ENCODE assay signal across 12 mouse cellular contexts in the genomic region with DNA sequence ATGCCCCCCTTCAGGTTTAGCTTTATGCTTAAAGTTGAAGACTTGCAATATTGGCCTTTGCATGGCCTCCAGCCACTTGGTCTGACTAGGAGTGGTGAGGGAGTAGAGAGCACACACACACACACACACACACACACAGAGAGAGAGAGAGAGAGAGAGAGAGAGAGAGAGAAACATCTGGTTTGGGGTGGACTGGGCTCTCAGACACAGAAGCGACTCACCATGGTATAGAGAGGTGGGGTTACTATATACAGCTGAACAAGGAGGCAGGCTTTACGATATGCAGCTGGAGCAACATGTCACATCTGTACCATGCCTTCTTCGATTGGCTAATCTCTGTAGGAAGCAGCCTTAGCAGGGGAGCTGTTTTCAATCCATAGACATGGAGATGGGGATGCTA. TPM values are rescaled to one million over a fixed set of nuclear protein-coding genes. Genes with fewer than 3 reads are reported as not detected.
DNase-seq lines count a peak whose midpoint lies in the region; ATAC-seq lines count a peak whose summit lies in the region.
"Had no signal": no experiment of that assay in that cellular context is flagged by ENCODE, and none has a peak within 500 bp of the region (broad histone marks: within the 10 kb centered on the region; RNA-seq: fewer than 3 reads in every experiment).

No protein-coding gene starts in this region.

- 61% methylated on average over 3 of the region's 3 CpGs for WGBS in heart, embryonic 13.5 days
- 61% methylated on average over 3 of the region's 3 CpGs for WGBS in midbrain, embryonic 12.5 days
- WGBS in midbrain, embryonic 14.5 days, result 58% methylated on average over 3 of the region's 3 CpGs
- WGBS in embryonic facial prominence, embryonic 14.5 days, result 36% methylated on average over 3 of the region's 3 CpGs

- no peak overlapping the region for H3K4me3 ChIP-seq in heart, embryonic 13.5 days
- H3K4me3 ChIP-seq in midbrain, embryonic 12.5 days, result no peak overlapping the region
- no peak overlapping the region for H3K4me3 ChIP-seq in midbrain, embryonic 14.5 days (replicated peaks; ENCODE audit: low read depth, low read length)
- no peak overlapping the region for H3K4me3 ChIP-seq in embryonic facial prominence, embryonic 14.5 days (ENCODE audit: low read depth, low read length)

- peaks cover 13% of the 10 kb centered on the region for H3K36me3 ChIP-seq in heart, embryonic 13.5 days
- no peaks in the 10 kb centered on the region for H3K36me3 ChIP-seq in midbrain, embryonic 12.5 days
- no peaks in the 10 kb centered on the region for H3K36me3 ChIP-seq in midbrain, embryonic 14.5 days (ENCODE audit: control insufficient read depth, insufficient read depth, low read length)
- 0 out of 2 replicates have a peak, but pooled peaks cover 6% of the 10 kb centered on the region for H3K36me3 ChIP-seq in embryonic facial prominence, embryonic 14.5 days (ENCODE audit: control insufficient read depth, insufficient read depth, low read length)

- intact Hi-C loops in heart, postnatal 14 days (cut with DNase I), result no loop called here

- no peak overlapping the region for H3K27ac ChIP-seq in heart, embryonic 13.5 days (replicated peaks)
- H3K27ac ChIP-seq in midbrain, embryonic 12.5 days (replicated peaks), result 0 out of 2 replicates have a peak overlapping the region, but pooled peaks have one; percentile 46
- no peak overlapping the region for H3K27ac ChIP-seq in midbrain, embryonic 14.5 days (replicated peaks; ENCODE audit: low read depth, low read length)
- H3K27ac ChIP-seq in embryonic facial prominence, embryonic 14.5 days (replicated peaks; ENCODE audit: low read depth, low read length), result 0 out of 2 replicates have a peak overlapping the region, but pooled peaks have one; percentile 21
- H3K27ac ChIP-seq: embryonic facial prominence, embryonic 15.5 days had no signal

- H3K9ac ChIP-seq in heart, embryonic 13.5 days, result no peak overlapping the region
- no peak overlapping the region for H3K9ac ChIP-seq in midbrain, embryonic 12.5 days (replicated peaks)
- no peak overlapping the region for H3K9ac ChIP-seq in midbrain, embryonic 14.5 days (replicated peaks; ENCODE audit: low read length)
- no peak overlapping the region for H3K9ac ChIP-seq in embryonic facial prominence, embryonic 14.5 days (ENCODE audit: low read depth, low read length)
- H3K9ac ChIP-seq: embryonic facial prominence, embryonic 15.5 days had no signal

- H3K4me1 ChIP-seq in heart, embryonic 13.5 days, result peaks cover 14% of the 10 kb centered on the region
- H3K4me1 ChIP-seq in midbrain, embryonic 12.5 days, result peaks cover 18% of the 10 kb centered on the region
- peaks cover 10% of the 10 kb centered on the region; the same call in 1 of the 2 replicates for H3K4me1 ChIP-seq in midbrain, embryonic 14.5 days (ENCODE audit: control insufficient read depth, insufficient read depth, low read length)
- H3K4me1 ChIP-seq in embryonic facial prominence, embryonic 14.5 days (ENCODE audit: control insufficient read depth, insufficient read depth, low read length), result peaks cover 12% of the 10 kb centered on the region

- H3K27me3 ChIP-seq in heart, embryonic 13.5 days (replicated peaks), result peaks cover 15% of the 10 kb centered on the region
- peaks cover 35% of the 10 kb centered on the region for H3K27me3 ChIP-seq in midbrain, embryonic 12.5 days
- H3K27me3 ChIP-seq in midbrain, embryonic 14.5 days (ENCODE audit: control insufficient read depth, insufficient read depth, low read length), result peaks cover 9% of the 10 kb centered on the region
- no peaks in the 10 kb centered on the region for H3K27me3 ChIP-seq in embryonic facial prominence, embryonic 14.5 days (replicated peaks; ENCODE audit: control insufficient read depth, insufficient read depth, low read length)

- DNase-seq in heart, postnatal 14 days, result no peak
- DNase-seq in midbrain, embryonic 14.5 days, result no peak
- no peak for DNase-seq in embryonic facial prominence, embryonic 14.5 days (ENCODE audit: low spot score)
- peak; percentile 25 for DNase-seq in naive thymus-derived CD4-positive, alpha-beta T cell, adult 2 months (ENCODE audit: low read depth)
- DNase-seq in cerebellum, adult 18-20 months, result no peak
- no peak for DNase-seq in embryo, embryonic 10.5 days (ENCODE audit: low spot score)
- DNase-seq: right cerebral cortex, postnatal 25 days had no signal

- no peak for ATAC-seq in heart, embryonic 13.5 days (ENCODE audit: extremely low read depth, insufficient number of reproducible peaks, low FRiP score, low TSS enrichment)
- peak; percentile 13; the same call in 1 of the 2 replicates for ATAC-seq in midbrain, embryonic 12.5 days (ENCODE audit: low FRiP score, low read depth)
- ATAC-seq in midbrain, embryonic 14.5 days (ENCODE audit: low FRiP score, low TSS enrichment), result no peak
- no peak for ATAC-seq in embryonic facial prominence, embryonic 14.5 days (ENCODE audit: low read depth)

- H3K9me3 ChIP-seq in heart, embryonic 13.5 days, result no peaks in the 10 kb centered on the region
- H3K9me3 ChIP-seq in midbrain, embryonic 12.5 days, result no peaks in the 10 kb centered on the region
- H3K9me3 ChIP-seq in midbrain, embryonic 14.5 days (ENCODE audit: control insufficient read depth, low read length), result no peaks in the 10 kb centered on the region
- no peaks in the 10 kb centered on the region for H3K9me3 ChIP-seq in embryonic facial prominence, embryonic 14.5 days (ENCODE audit: control insufficient read depth, low read length)
- H3K9me3 ChIP-seq: embryonic facial prominence, embryonic 15.5 days; heart, embryonic 10.5 days; limb, embryonic 10.5 days had no signal

- peak overlapping the region; percentile 81 for H3K4me2 ChIP-seq in heart, embryonic 13.5 days
- H3K4me2 ChIP-seq in midbrain, embryonic 12.5 days (replicated peaks), result no peak overlapping the region
- H3K4me2 ChIP-seq in midbrain, embryonic 14.5 days (ENCODE audit: low read length), result no peak overlapping the region
- H3K4me2 ChIP-seq in embryonic facial prominence, embryonic 14.5 days (ENCODE audit: low read depth, low read length), result no peak overlapping the region

RNA-seq across cellular contexts. Expression of gene Synj2, which starts 5.4 kb away (rescaled TPM):
- polyA plus RNA-seq in heart, embryonic 13.5 days (2015; fragmentation: Nextera tagmentation; extraction: Ambion mirVana), result 3.0 and 3.1 TPM in 2 replicates
- 10 to 100 TPM; 30.7 to 32.1 TPM for total RNA-seq in heart, postnatal 14 days (2021)
- polyA plus RNA-seq in midbrain, embryonic 12.5 days (2016; fragmentation: Nextera tagmentation; extraction: Ambion mirVana), result 0.59 and 1.4 TPM in 2 replicates
- 0.57 and 1.2 TPM in 2 replicates for polyA plus RNA-seq in midbrain, embryonic 14.5 days (2014; fragmentation: Nextera tagmentation; extraction: Ambion mirVana)
- 4.3 and 4.7 TPM in 2 replicates for polyA plus RNA-seq in embryonic facial prominence, embryonic 14.5 days (2014; fragmentation: Nextera tagmentation; extraction: Ambion mirVana)

Comparison
In these comparisons a context has a peak if more than half of its experiments do, and no peak if none do; other contexts are left out.
1. H3K27ac ChIP-seq: peak in midbrain, embryonic 12.5 days (single experiment) and embryonic facial prominence, embryonic 14.5 days (single experiment); none in heart, embryonic 13.5 days (single experiment) and midbrain, embryonic 14.5 days (single experiment).